Mouse (Mus musculus) kidney, embryonic 15.5 days (tissue): ENCODE measurements around the gene Ifitm5. TPM values are rescaled to one million over a fixed set of nuclear protein-coding genes. Genes with fewer than 3 reads are reported as not detected.

Experiments
- ATAC-seq: fragments of 200-750 bp; cut with Nextera tagmentation; replicated peaks from 2 replicates; pipeline ENCODE4 v1.8.0; 2017; ENCODE audit warnings: moderate TSS enrichment; ENCODE audit not compliant: low FRiP score
- H3K27ac ChIP-seq: fragments of 300-500 bp; sonication (generic); 2 replicates; pipeline ENCODE4 v1.5.1; 2015; ENCODE audit warnings: mild to moderate bottlenecking, inconsistent platforms
- H3K27me3 ChIP-seq: fragments of 300-500 bp; sonication (generic); 2 replicates; pipeline ENCODE4 v1.6.1; 2015; ENCODE audit warnings: inconsistent platforms
- H3K36me3 ChIP-seq: fragments of 300-500 bp; sonication (generic); 2 replicates; pipeline ENCODE4 v1.6.1; 2015; ENCODE audit warnings: inconsistent platforms
- H3K4me1 ChIP-seq: fragments of 300-500 bp; sonication (generic); 2 replicates; pipeline ENCODE4 v1.6.1; 2015; ENCODE audit warnings: inconsistent platforms
- H3K4me2 ChIP-seq: fragments of 300-500 bp; sonication (generic); 2 replicates; pipeline ENCODE4 v1.6.1; 2015; ENCODE audit warnings: moderate library complexity, mild to moderate bottlenecking, inconsistent platforms
- H3K4me3 ChIP-seq: fragments of 300-500 bp; sonication (generic); replicated peaks from 2 replicates; pipeline ENCODE4 v1.5.1; 2015; ENCODE audit warnings: mild to moderate bottlenecking, inconsistent platforms
- H3K9ac ChIP-seq: fragments of 300-500 bp; sonication (generic); 2 replicates; pipeline ENCODE4 v1.6.1; 2015; ENCODE audit warnings: mild to moderate bottlenecking, inconsistent platforms
- H3K9me3 ChIP-seq: fragments of 300-500 bp; sonication (generic); replicated peaks from 2 replicates; pipeline ENCODE4 v1.6.1; 2016; ENCODE audit warnings: inconsistent platforms
- WGBS: fragments of 180-500 bp; shearing (Covaris S2); methylation state at CpG from one replicate; pipeline ENCODE4 v1.1.7; 2015; ENCODE audit warnings: mixed read lengths; 5-methylcytosine and 5-hydroxymethylcytosine counted together
- polyA plus RNA-seq: library from polyadenylated mRNA; unstranded; fragments of >200 nt; fragmentation: Nextera tagmentation; extraction: Ambion mirVana; gene quantifications from 2 replicates; pipeline ENCODE4 v1.2.1, GENCODE M21; 2015

Ifitm5 gene
- polyA plus RNA-seq, 1 experiment from 2014 or later, result 4.3 TPM

GRCm38 (mm10) chr7:140927181-140927580 lies 22.9 kb downstream of the Ifitm5 start:
- no peak for ATAC-seq
- Histone ChIP-seq H3K27ac (no peak overlapping the region), H3K4me1 (peaks cover 18% of the 10 kb centered on the region), H3K36me3 (no peaks in the 10 kb centered on the region), H3K27me3 (peaks cover 37% of the 10 kb centered on the region), H3K4me2 (no peak overlapping the region), H3K9me3 (no peaks in the 10 kb centered on the region), H3K4me3 (no peak overlapping the region), H3K9ac (no peak overlapping the region)
- WGBS, result 81% methylated on average over 6 of the region's 6 CpGs

DNA sequence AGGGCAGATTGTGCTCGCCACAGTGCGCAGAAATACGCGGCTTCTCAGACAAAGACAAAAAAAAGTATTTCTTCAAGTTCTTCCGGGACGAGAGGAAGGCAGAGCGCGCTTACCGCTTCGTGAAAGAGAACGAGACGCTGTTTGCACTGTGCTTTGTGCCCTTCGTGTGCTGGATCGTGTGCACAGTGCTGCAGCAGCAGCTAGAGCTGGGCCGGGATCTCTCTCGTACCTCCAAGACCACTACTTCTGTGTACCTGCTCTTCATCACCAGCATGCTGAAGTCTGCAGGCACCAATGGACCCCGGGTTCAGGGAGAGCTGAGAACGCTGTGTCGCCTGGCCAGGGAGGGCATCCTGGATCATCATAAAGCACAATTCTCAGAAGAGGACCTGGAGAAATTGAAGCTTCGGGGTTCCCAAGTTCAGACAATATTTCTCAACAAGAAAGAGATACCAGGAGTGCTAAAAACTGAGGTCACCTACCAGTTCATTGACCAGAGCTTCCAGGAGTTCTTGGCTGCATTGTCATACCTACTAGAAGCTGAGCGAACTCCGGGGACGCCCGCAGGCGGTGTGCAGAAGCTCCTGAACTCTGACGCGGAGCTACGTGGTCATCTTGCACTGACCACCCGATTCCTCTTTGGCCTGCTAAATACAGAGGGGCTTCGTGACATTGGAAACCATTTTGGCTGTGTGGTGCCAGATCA lies 26.9 kb downstream of the Ifitm5 start:
- no peaks in the 10 kb centered on the region for H3K36me3 ChIP-seq
- 22% methylated on average over 30 of the region's 30 CpGs for WGBS
- 0 out of 2 replicates have a peak overlapping the region, but pooled peaks have one; percentile 13 for H3K27ac ChIP-seq
- H3K4me1 ChIP-seq, result peaks cover 26% of the 10 kb centered on the region
- peak overlapping the region; percentile 41 for H3K4me3 ChIP-seq
- H3K4me2 ChIP-seq, result peak overlapping the region; percentile 74
- H3K9ac ChIP-seq, result no peak overlapping the region
- 0 out of 2 replicates have a peak, but pooled peaks have one; percentile 30 for ATAC-seq
- H3K27me3 ChIP-seq, result peaks cover 74% of the 10 kb centered on the region
- no peaks in the 10 kb centered on the region for H3K9me3 ChIP-seq

DNA sequence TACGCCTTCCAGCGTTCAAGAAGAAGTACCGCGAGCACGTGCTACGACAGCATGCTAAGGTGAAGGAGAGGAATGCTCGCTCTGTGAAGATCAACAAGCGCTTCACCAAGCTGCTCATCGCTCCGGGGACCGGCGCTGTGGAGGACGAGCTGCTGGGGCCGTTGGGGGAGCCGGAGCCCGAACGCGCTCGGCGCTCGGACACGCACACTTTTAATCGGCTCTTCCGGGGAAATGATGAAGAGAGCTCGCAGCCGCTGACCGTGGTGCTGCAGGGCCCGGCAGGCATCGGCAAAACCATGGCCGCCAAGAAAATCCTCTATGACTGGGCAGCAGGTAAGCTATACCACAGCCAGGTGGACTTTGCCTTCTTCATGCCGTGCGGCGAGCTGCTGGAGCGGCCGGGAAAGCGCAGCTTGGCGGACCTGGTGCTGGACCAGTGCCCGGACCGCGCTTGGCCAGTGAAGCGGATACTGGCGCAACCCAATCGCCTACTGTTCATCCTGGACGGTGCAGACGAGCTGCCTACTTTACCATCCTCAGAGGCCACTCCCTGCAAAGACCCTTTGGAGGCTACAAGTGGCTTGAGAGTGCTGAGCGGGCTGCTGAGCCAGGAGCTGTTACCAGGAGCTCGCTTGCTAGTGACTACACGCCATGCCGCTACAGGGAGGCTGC lies 27.6 kb downstream of the Ifitm5 start:
- H3K27me3 ChIP-seq, result peaks cover 81% of the 10 kb centered on the region
- H3K4me1 ChIP-seq, result peaks cover 26% of the 10 kb centered on the region
- peak overlapping the region; percentile 41 for H3K4me3 ChIP-seq
- WGBS, result under 1% methylated on average over 49 of the region's 49 CpGs
- no peaks in the 10 kb centered on the region for H3K36me3 ChIP-seq
- peak; percentile 79 for ATAC-seq
- H3K4me2 ChIP-seq, result peak overlapping the region; percentile 74
- 0 out of 2 replicates have a peak overlapping the region, but pooled peaks have one; percentile 8 for H3K9ac ChIP-seq
- H3K27ac ChIP-seq, result 0 out of 2 replicates have a peak overlapping the region, but pooled peaks have one; percentile 13
- H3K9me3 ChIP-seq, result no peaks in the 10 kb centered on the region

DNA sequence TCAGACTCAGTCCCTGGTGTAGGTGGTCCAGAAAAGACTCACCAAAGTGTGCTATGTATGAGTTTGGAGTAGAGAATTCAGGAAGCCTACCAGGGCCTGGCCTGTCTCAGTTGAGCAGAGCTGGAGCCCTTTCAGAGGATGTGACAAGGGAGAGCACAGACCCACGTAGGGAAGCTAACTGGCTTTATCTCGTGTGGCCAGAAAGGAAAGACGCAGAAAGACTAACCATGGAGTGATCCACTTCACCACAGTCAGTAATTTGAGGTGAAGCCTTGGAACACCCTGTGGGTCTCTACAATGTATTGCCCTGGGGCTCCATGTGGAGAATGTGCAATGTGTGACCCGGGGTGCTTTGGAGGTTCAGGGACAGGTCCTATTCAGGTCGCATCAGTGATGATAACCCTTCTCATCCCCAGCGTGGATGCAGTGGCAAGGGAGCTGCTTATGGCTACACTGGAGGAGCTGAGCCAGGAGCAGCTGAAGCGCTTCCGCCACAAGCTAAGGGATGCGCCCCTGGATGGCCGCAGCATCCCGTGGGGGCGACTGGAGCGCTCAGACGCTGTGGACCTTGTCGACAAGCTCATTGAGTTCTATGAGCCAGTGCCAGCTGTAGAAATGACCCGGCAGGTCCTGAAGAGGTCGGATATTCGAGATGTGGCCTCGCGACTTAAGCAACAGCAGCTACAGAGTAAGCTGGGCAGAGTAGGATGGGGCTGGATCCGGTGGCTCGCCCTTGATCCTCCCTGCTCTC lies 28.7 kb downstream of the Ifitm5 start:
- peaks cover 26% of the 10 kb centered on the region for H3K4me1 ChIP-seq
- no peaks in the 10 kb centered on the region for H3K9me3 ChIP-seq
- peak overlapping the region; percentile 74 for H3K4me2 ChIP-seq
- no peak for ATAC-seq
- peak overlapping the region; percentile 41; the same call in 1 of the 2 replicates for H3K4me3 ChIP-seq
- WGBS, result 22% methylated on average over 22 of the region's 22 CpGs
- no peak overlapping the region for H3K27ac ChIP-seq
- peaks cover 84% of the 10 kb centered on the region for H3K27me3 ChIP-seq
- H3K36me3 ChIP-seq, result no peaks in the 10 kb centered on the region
- H3K9ac ChIP-seq, result no peak overlapping the region

- no peak for ATAC-seq
- H3K9ac ChIP-seq, result no peak within 1 kb of the TSS
- H3K4me1 ChIP-seq, result peaks cover 26% of the 10 kb centered on the region
- no peak within 1 kb of the TSS for H3K27ac ChIP-seq
- peak within 1 kb of the TSS; percentile 74 for H3K4me2 ChIP-seq
- no peaks in the 10 kb centered on the region for H3K36me3 ChIP-seq
- H3K27me3 ChIP-seq, result peaks cover 81% of the 10 kb centered on the region
- H3K4me3 ChIP-seq, result 0 out of 2 replicates have a peak within 1 kb of the TSS, but pooled peaks have one; percentile 41
- WGBS, result 52% methylated on average over 8 of the region's 8 CpGs
- no peaks in the 10 kb centered on the region for H3K9me3 ChIP-seq
Observed at GRCm38 (mm10) chr7:140920418-140921029, 29.6 kb downstream of the Ifitm5 start, which contains the start of gene Nlrp6. Gene Nlrp6, plus strand, starts transcription at chr7:140920902.

GRCm38 (mm10) chr7:140919911-140920310 lies 30.2 kb downstream of the Ifitm5 start:
- Histone ChIP-seq H3K4me1 (peaks cover 26% of the 10 kb centered on the region), H3K27ac (no peak overlapping the region), H3K9ac (no peak overlapping the region), H3K27me3 (peaks cover 75% of the 10 kb centered on the region), H3K4me2 (no peak overlapping the region), H3K36me3 (no peaks in the 10 kb centered on the region), H3K9me3 (no peaks in the 10 kb centered on the region), H3K4me3 (no peak overlapping the region)
- no peak for ATAC-seq
- WGBS, result 53% methylated on average over 4 of the region's 4 CpGs

DNA sequence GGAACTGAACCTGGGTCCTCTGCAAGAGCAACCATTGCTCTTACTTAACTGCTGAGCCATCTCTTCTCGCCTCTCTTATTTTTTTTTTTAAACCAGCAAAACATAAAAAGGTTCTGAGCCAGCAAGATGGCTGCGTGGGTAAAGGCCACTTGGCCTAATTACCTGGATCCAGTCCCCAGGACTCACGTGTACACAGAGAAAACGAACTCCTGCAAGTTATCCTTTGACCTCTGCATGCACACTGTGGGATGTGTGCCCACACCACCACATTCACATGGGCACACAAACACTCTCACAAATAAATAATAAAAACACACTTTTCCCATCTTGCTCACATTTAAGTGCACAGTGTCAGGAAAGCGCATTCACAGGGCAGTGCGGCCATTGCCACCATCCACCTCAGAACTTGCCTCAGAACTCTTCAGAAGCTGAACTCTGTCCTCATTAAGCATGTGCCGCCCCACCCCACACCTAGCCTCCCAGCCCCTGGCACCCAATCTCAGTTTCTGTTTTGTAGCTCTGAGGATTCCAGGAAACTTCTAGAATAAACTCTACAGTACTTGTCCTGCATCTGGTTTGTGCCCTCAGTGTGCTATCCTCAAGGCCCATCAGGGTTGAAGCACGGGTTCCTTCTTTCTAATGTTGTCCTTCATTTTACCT lies 35.9 kb downstream of the Ifitm5 start:
- Histone ChIP-seq H3K4me3 (no peak overlapping the region), H3K4me2 (no peak overlapping the region), H3K27me3 (peaks cover 18% of the 10 kb centered on the region), H3K27ac (0 out of 2 replicates have a peak overlapping the region, but pooled peaks have one; percentile 59), H3K9me3 (no peaks in the 10 kb centered on the region), H3K4me1 (peaks cover 8% of the 10 kb centered on the region; the same call in 1 of the 2 replicates), H3K36me3 (no peaks in the 10 kb centered on the region), H3K9ac (no peak overlapping the region)
- ATAC-seq, result no peak
- WGBS, result 81% methylated on average over 8 of the region's 8 CpGs

DNA sequence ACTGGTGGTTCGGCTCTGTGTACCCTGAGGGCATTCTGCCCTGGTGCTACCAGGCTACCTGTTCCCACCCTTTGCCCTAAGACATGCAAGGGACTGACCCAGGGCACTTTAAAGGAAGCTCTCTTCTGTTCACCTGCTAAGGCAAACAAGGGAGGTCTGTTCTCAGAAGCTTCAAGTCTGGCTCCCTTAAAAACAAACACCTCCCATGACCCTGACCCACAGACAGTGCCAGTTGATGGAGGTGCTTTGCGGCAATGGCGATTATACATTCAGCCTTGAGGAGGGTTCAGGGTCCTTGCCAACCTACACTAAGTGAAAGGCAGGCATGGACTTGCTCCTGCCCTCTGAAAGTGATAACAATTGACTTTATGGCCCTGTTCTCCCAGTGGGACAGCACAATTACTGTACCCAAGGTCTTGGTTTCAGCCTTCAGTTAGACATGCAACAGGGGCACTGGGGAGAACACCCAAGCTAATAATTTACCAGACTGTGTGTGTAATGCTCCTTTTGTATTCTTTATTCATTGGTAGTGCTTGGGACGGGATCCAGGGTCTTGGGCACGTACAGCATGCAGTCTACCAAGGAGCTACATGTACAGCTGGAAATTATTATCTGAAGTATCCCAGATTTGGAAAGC lies 37.1 kb downstream of the Ifitm5 start:
- H3K9me3 ChIP-seq, result no peaks in the 10 kb centered on the region
- H3K4me3 ChIP-seq, result no peak overlapping the region
- peak; percentile 35; the same call in 1 of the 2 replicates for ATAC-seq
- no peak overlapping the region for H3K4me2 ChIP-seq
- WGBS, result 72% methylated on average over 5 of the region's 5 CpGs
- H3K27ac ChIP-seq, result peak overlapping the region; percentile 59
- H3K27me3 ChIP-seq, result peaks cover 8% of the 10 kb centered on the region
- peaks cover 19% of the 10 kb centered on the region for H3K4me1 ChIP-seq
- no peak overlapping the region for H3K9ac ChIP-seq
- no peaks in the 10 kb centered on the region for H3K36me3 ChIP-seq

GRCm38 (mm10) chr7:140912293-140912692 lies 37.8 kb downstream of the Ifitm5 start:
- H3K9me3 ChIP-seq, result no peaks in the 10 kb centered on the region
- no peaks in the 10 kb centered on the region for H3K36me3 ChIP-seq
- no peak overlapping the region for H3K4me3 ChIP-seq
- H3K4me2 ChIP-seq, result no peak overlapping the region
- peak overlapping the region; percentile 59; the same call in 1 of the 2 replicates for H3K27ac ChIP-seq
- 64% methylated on average over 3 of the region's 3 CpGs for WGBS
- ATAC-seq, result no peak
- no peak overlapping the region for H3K9ac ChIP-seq
- peaks cover 19% of the 10 kb centered on the region for H3K4me1 ChIP-seq
- peaks cover 1% of the 10 kb centered on the region; the same call in 1 of the 2 replicates for H3K27me3 ChIP-seq

DNA sequence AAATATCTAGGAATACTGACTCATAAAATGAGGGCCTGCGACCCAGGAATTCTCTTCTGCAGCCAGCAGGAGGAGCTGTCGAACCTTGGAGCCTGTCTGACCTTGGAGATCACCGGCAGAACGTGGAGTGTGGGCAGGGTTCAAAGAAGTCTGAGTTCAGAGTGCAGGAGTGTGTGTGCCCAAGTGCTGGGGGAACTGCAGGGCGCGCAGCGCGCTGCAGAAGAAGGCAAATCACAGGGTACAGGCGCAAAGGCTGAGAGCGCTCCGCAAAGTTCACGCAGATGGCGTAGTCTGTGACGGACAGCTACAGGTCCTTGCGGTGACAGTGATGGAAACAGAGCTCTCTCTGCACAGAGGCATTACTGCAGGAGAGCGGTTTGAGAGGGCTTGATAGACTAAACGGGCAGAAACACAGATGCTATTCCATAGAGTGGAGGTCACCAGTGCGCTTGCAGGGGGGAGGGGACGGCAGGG lies 41.4 kb downstream of the Ifitm5 start:
- Histone ChIP-seq H3K27ac (peak overlapping the region; percentile 43; the same call in 1 of the 2 replicates), H3K9ac (peak overlapping the region; percentile 29; the same call in 1 of the 2 replicates), H3K36me3 (no peaks in the 10 kb centered on the region), H3K4me3 (peak overlapping the region; percentile 46), H3K4me2 (peak overlapping the region; percentile 86), H3K4me1 (peaks cover 19% of the 10 kb centered on the region), H3K9me3 (no peaks in the 10 kb centered on the region), H3K27me3 (no peaks in the 10 kb centered on the region)
- WGBS, result 1% methylated on average over 19 of the region's 19 CpGs
- peak; percentile 86 for ATAC-seq
